Mouse (Mus musculus) midbrain, embryonic 11.5 days (tissue): Measurements from ENCODE around the gene Ric1. TPM values are rescaled to one million over a fixed set of nuclear protein-coding genes. Genes with fewer than 3 reads are reported as not detected.
"Not testable (repeated sequence)": the region's sequence is repeated elsewhere in the genome, so short reads cannot be mapped to it uniquely, and the experiment has no call there.

Source experiments
- ATAC-seq: fragments of 200-750 bp; cut with Nextera tagmentation; 2 replicates; pipeline ENCODE4 v1.8.0; 2017; ENCODE audit warnings: moderate TSS enrichment, moderate library complexity; ENCODE audit not compliant: low FRiP score
- DNase-seq: peaks from one replicate; pipeline ENCODE4 v3.0.0; 2015; ENCODE audit warnings: low spot score; ENCODE audit errors: missing footprints
- H3K27ac ChIP-seq: fragments of 300-500 bp; sonication (generic); 2 replicates; pipeline ENCODE4 v1.5.1; 2014; ENCODE audit warnings: low read depth, low read length
- H3K27me3 ChIP-seq: fragments of 300-500 bp; sonication (generic); 2 replicates; pipeline ENCODE4 v1.6.1; 2014; ENCODE audit warnings: mild to moderate bottlenecking, low read length, moderate library complexity, mixed read lengths; ENCODE audit not compliant: control insufficient read depth, insufficient read depth
- H3K36me3 ChIP-seq: fragments of 300-500 bp; sonication (generic); 2 replicates; pipeline ENCODE4 v1.6.1; 2014; ENCODE audit warnings: mild to moderate bottlenecking, low read length, moderate library complexity, mixed read lengths; ENCODE audit not compliant: control insufficient read depth, insufficient read depth
- H3K4me1 ChIP-seq: fragments of 300-500 bp; sonication (generic); 2 replicates; pipeline ENCODE4 v1.6.1; 2014; ENCODE audit warnings: low read length; ENCODE audit not compliant: control insufficient read depth, insufficient read depth
- H3K4me2 ChIP-seq: fragments of 300-500 bp; sonication (generic); 2 replicates; pipeline ENCODE4 v1.6.1; 2014; ENCODE audit warnings: mild to moderate bottlenecking, moderate library complexity
- H3K4me3 ChIP-seq: fragments of 300-500 bp; sonication (generic); 2 replicates; pipeline ENCODE4 v1.5.1; 2014; ENCODE audit warnings: low read depth, low read length
- H3K9ac ChIP-seq: fragments of 300-500 bp; sonication (generic); 2 replicates; pipeline ENCODE4 v1.6.1; 2014; ENCODE audit warnings: low read length
- H3K9me3 ChIP-seq: fragments of 300-500 bp; sonication (generic); 2 replicates; pipeline ENCODE4 v1.6.1; 2016; ENCODE audit warnings: low read length; ENCODE audit not compliant: control insufficient read depth
- WGBS: fragments of 180-500 bp; shearing (Covaris S2); extraction: QIAGEN DNeasy Blood & Tissue Kit; methylation state at CpG from one replicate; pipeline ENCODE4 v1.1.7; 2014; 5-methylcytosine and 5-hydroxymethylcytosine counted together
- polyA plus RNA-seq: library from polyadenylated mRNA; unstranded; fragments of >200 nt; fragmentation: Nextera tagmentation; extraction: Ambion mirVana; gene quantifications from 2 replicates; pipeline ENCODE4 v1.2.1, GENCODE M21; 2014

The Ric1 gene
- polyA plus RNA-seq, 1 experiment from 2014 or later = 10.8 TPM

DNA sequence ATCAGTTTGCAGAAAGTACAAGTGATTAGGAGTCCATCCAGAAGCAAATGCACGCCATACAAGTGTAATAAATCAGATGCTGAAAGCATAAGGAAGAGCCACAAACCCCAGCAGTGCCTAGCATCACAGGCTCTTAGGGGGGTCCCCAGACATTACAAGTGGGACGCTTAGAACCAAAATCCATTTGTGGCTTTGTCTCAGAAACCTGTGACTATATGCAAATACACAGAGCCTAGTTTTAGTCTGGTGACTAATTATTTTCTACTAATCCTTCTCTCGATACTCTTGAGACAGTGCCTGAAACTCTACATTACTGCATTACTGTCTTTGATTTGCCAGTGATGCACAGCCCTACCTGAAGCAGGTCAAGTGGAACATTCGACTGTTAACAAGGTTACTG is 3.2 kb upstream of the Ric1 start:
- H3K9me3 ChIP-seq = no peaks in the 10 kb centered on the region; the same call in 1 of the 2 replicates
- 85% methylated on average over 4 of the region's 4 CpGs for WGBS
- no peak for ATAC-seq
- H3K4me3 ChIP-seq = no peak overlapping the region
- peaks cover 4% of the 10 kb centered on the region; the same call in 1 of the 2 replicates for H3K4me1 ChIP-seq
- H3K9ac ChIP-seq = no peak overlapping the region
- H3K27ac ChIP-seq = no peak overlapping the region
- no peaks in the 10 kb centered on the region for H3K36me3 ChIP-seq
- no peak overlapping the region for H3K4me2 ChIP-seq
- DNase-seq = no peak
- H3K27me3 ChIP-seq = no peaks in the 10 kb centered on the region

GRCm38 (mm10) chr19:29520996-29521560 is 1.0 kb upstream of the Ric1 start:
- WGBS = 40% methylated on average over 10 of the region's 10 CpGs
- Histone ChIP-seq H3K27me3 (no peaks in the 10 kb centered on the region), H3K27ac (no peak overlapping the region), H3K4me1 (peaks cover 4% of the 10 kb centered on the region; the same call in 1 of the 2 replicates), H3K9ac (peak overlapping the region; percentile 89; the same call in 1 of the 2 replicates), H3K4me3 (peak overlapping the region; percentile 90; the same call in 1 of the 2 replicates), H3K36me3 (no peaks in the 10 kb centered on the region), H3K9me3 (no peaks in the 10 kb centered on the region), H3K4me2 (peak overlapping the region; percentile 63; the same call in 1 of the 2 replicates)
- DNase-seq (peak; percentile 57), ATAC-seq (no peak)

DNA sequence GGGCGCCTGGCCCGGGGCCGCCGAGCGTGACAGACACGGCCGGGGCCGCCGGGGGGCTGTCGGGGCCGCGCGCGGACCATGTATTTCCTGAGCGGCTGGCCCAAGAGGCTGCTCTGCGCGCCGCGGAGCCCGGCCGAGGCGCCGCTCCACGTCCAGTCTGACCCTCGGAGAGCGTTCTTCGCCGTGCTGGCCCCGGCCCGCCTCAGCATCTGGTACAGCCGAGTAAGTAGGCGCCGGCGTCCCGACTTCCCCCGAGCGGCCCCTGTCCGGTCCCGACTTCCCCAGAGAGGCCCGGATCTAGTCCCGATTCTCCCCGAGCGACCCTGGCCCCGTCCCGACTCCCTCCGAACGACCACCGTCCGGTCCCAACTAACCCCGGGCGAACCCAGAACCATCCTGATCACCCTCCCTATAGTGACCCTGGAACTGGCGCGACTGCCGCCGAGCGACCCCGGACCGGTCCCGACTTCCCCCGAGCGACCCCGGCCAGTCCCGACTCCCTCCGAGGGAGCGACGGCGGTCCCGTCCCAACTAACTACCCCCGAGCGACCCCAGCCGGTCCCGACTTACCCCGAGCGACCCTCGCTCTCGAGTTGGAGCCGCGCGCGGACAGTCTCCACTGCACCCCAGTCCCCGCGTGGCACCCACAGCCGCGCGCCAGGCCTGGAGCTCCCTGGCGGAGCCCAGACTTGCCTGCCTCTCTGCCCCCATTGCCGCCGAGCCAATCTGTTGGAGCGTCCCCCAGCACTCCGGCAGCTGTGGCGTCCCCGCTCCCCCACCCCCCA is 555 bp downstream of the Ric1 start:
- no peaks in the 10 kb centered on the region for H3K36me3 ChIP-seq
- H3K27ac ChIP-seq = peak overlapping the region; percentile 93
- no peaks in the 10 kb centered on the region for H3K9me3 ChIP-seq
- peak overlapping the region; percentile 90 for H3K4me3 ChIP-seq
- H3K9ac ChIP-seq = peak overlapping the region; percentile 89
- H3K4me1 ChIP-seq = peaks cover 4% of the 10 kb centered on the region; the same call in 1 of the 2 replicates
- under 1% methylated on average over 86 of the region's 92 CpGs for WGBS
- peak overlapping the region; percentile 63 for H3K4me2 ChIP-seq
- DNase-seq = peak; percentile 96
- no peaks in the 10 kb centered on the region for H3K27me3 ChIP-seq
- peak; percentile 79 for ATAC-seq

GRCm38 (mm10) chr19:29523230-29523582 is 1.1 kb downstream of the Ric1 start:
- under 1% methylated on average over 9 of the region's 9 CpGs for WGBS
- no peak for DNase-seq

DNA sequence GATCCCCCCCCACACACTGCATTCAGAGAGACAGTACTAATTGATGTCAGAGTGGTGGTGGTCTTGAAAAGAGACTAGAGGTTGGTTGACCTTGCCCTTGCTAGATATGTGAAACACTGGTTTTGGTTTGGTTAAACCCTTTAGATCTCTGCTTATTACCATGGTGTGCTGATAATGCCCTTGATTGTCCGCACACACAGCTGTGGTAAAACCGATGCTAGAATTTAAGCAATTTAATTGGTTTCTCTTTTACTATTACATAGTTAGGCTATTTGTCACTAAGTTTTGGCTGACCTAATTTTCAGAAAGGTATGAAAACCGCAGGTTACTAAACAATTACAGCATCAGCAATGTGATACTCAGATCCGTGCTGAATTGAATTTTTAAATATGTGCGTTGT is 1.6 kb downstream of the Ric1 start:
- peak; percentile 86 for DNase-seq
- Histone ChIP-seq H3K4me1 (peaks cover 4% of the 10 kb centered on the region; the same call in 1 of the 2 replicates), H3K9me3 (no peaks in the 10 kb centered on the region), H3K9ac (peak overlapping the region; percentile 89; the same call in 1 of the 2 replicates), H3K4me3 (peak overlapping the region; percentile 90), H3K4me2 (peak overlapping the region; percentile 63), H3K27me3 (no peaks in the 10 kb centered on the region), H3K27ac (no peak overlapping the region), H3K36me3 (no peaks in the 10 kb centered on the region)
- WGBS = 52% methylated on average over 5 of the region's 5 CpGs
- no peak for ATAC-seq

More at GRCm38 (mm10) chr19:29523230-29523582, 1.1 kb downstream of the Ric1 start:
- Histone ChIP-seq H3K36me3 (no peaks in the 10 kb centered on the region), H3K9me3 (no peaks in the 10 kb centered on the region), H3K4me2 (peak overlapping the region; percentile 63), H3K4me3 (peak overlapping the region; percentile 90), H3K27me3 (no peaks in the 10 kb centered on the region), H3K27ac (no peak overlapping the region), H3K4me1 (peaks cover 4% of the 10 kb centered on the region; the same call in 1 of the 2 replicates), H3K9ac (peak overlapping the region; percentile 89)
- no peak for ATAC-seq

DNA sequence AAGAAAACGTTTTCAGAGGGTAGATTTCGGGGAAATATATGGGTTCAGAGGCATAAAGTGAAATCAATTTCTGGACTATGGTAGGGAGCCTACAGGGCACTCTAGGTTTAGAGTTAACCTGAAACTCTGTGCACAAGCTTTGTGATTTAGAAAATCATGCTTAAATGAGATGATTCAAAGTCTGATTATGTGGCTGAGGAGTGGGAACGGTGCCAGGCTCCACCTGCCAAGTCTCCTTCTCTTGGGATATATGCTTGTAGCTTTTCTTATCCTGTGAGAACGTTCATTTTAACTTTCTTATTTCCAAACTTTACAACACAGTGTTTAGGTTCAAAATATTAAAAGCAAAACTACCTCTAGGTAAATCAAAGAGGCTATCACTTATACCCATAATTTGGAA is 2.5 kb downstream of the Ric1 start:
- DNase-seq = no peak
- H3K9ac ChIP-seq = no peak overlapping the region
- H3K9me3 ChIP-seq = no peaks in the 10 kb centered on the region
- no peaks in the 10 kb centered on the region for H3K36me3 ChIP-seq
- H3K4me1 ChIP-seq = peaks cover 4% of the 10 kb centered on the region; the same call in 1 of the 2 replicates
- ATAC-seq = no peak
- H3K4me2 ChIP-seq = no peak overlapping the region
- WGBS = 82% methylated on average over 4 of the region's 4 CpGs
- no peak overlapping the region for H3K27ac ChIP-seq
- H3K27me3 ChIP-seq = no peaks in the 10 kb centered on the region
- H3K4me3 ChIP-seq = no peak overlapping the region

DNA sequence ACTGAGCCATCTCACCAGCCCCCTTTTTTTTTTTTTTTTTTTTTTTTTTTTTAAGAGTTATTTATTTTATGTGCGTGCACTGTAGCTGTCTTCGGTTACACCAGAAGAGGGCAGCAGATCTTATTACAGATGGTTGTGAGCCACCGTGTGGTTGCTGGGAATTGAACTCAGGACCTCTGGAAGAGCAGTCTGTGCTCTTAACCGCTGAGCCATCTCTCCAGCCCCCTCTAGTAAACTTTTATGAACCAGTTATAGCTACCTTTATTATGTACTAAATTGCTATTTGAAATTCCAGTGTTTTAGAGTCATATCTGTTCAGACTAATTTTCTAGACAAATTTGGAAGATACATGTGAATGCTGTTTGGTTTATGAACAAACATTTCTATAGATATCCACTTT is 3.5 kb downstream of the Ric1 start:
- H3K4me1 ChIP-seq, H3K9ac ChIP-seq, H3K27ac ChIP-seq, H3K9me3 ChIP-seq, H3K36me3 ChIP-seq, DNase-seq, H3K4me3 ChIP-seq, H3K27me3 ChIP-seq, ATAC-seq, H3K4me2 ChIP-seq: not testable (repeated sequence)
- 92% methylated on average over 4 of the region's 4 CpGs for WGBS

DNA sequence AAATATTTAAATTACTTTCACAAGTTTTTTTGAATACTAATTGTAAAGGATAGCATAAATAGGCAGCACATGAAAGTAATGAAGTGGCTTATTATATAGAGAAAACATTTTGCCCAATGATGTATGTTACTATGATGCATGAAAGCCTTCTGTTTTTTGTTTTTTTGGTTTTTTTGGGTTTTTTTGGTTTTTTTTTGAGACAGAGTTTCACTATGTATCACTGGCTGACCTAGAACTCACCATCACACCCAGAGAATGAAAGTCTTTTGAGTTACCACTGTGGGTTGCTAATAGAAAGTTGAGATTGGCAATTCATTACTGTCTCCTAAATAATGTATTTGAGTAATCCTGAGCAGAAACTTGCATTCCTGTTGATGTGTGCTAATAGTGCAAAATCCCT is 4.8 kb downstream of the Ric1 start:
- Histone ChIP-seq H3K9ac (no peak overlapping the region), H3K27me3 (no peaks in the 10 kb centered on the region), H3K9me3 (no peaks in the 10 kb centered on the region), H3K4me3 (no peak overlapping the region), H3K4me2 (no peak overlapping the region), H3K36me3 (no peaks in the 10 kb centered on the region), H3K27ac (no peak overlapping the region), H3K4me1 (peaks cover 4% of the 10 kb centered on the region; the same call in 1 of the 2 replicates)
- no peak for ATAC-seq
- no peak for DNase-seq

DNA sequence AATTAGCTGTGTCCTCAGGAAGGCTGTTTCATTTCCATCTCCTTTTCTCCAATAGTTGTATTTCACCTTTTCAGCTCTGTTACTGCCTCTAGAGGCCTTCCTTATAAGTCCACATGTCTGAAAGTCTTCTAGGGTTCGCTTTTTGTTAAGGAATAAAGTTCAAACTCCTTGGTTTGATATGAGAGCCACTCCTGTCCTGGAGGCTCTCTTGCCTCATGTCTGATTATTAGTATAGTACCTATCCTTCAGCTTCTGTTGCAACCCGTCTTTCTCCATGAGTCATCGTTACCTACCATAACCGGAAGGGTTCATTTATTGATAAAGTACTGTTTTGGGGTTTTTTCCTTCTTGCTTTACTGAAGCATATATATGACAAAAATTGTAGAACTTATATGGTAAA is 5.2 kb downstream of the Ric1 start:
- no peak overlapping the region for H3K4me3 ChIP-seq
- no peak for ATAC-seq
- no peak for DNase-seq
- no peak overlapping the region for H3K27ac ChIP-seq
- H3K4me1 ChIP-seq = peaks cover 4% of the 10 kb centered on the region; the same call in 1 of the 2 replicates
- H3K4me2 ChIP-seq = no peak overlapping the region
- no peak overlapping the region for H3K9ac ChIP-seq
- H3K9me3 ChIP-seq = no peaks in the 10 kb centered on the region
- H3K36me3 ChIP-seq = no peaks in the 10 kb centered on the region
- no peaks in the 10 kb centered on the region for H3K27me3 ChIP-seq
- WGBS = 96% methylated on average over 4 of the region's 4 CpGs
